Mouse (Mus musculus) cerebellum, postnatal 4 days (tissue): ENCODE data around the gene Dcbld1.
A peak's percentile ranks its signal among the peaks of the same experiment; 100 is the strongest.
"Not testable (repeated sequence)": the region's sequence is repeated elsewhere in the genome, so short reads cannot be mapped to it uniquely, and the experiment has no call there.

Source experiments
- DNase-seq, 2 experiments: peaks; one replicate each; pipeline ENCODE4 v3.0.0; 2022; ENCODE audit warnings: low spot score in 2 of 2, mixed read lengths in 1 of 2

Dcbld1 gene

DNA sequence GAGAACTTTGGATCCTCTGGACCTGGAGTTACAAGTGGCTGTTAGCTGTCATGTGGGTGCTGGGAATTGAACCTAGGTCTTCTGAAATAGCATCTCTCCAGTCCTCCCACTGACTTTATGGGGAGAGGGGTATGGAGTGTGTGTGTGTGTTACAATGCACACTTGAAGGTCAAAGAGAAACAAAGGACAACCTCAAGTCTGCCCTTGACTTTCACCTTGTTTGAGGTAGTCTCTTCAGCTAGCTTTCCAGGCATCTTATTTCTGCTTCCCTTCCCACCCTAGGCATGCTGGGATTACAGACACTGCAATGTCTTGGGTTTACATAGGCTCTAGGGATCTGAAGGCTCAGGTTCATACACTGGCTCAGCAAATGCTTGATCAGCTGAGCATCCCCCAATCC, 68.9 kb downstream of the Dcbld1 start:
- DNase-seq: no peak

DNA sequence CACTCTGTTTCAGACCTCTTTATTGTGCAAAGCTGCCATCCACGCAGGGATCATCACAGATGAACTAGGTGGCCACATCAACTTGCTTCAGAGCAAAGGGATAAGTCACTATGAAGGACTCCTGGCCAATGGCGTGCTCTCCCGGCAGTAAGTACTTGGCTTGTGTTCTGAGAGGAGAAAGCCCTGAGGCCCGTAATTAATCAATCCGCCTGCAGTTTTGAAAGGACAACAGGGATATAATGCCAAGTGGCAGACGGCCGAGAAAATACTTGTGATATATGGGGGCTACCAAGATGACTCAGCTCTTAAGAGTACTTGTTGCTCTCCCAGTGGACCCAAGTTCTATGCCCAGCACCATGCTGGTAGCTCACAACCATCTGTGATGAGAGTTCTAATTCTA, 71.2 kb downstream of the Dcbld1 start:
- DNase-seq: no peak

DNA sequence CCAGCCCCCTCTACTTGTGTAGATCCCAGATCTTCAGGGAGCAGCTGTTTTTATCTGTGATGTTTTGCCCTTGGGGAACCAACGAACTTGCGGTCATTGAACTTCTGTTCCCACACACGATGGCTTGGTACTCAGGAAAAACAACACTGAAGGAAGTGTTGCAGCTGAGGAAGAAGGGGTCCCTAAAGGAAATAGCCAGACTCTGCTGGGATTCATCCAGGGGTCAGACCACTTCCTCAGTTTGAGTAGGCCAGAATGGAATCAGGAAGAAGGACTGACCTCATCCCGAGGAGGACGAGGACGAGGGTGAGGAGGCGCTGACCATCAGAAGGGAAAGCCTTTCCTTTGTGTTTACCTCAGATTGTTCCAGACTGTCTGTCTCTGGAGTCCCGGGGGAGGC, 75.8 kb downstream of the Dcbld1 start:
- DNase-seq: no peak

DNA sequence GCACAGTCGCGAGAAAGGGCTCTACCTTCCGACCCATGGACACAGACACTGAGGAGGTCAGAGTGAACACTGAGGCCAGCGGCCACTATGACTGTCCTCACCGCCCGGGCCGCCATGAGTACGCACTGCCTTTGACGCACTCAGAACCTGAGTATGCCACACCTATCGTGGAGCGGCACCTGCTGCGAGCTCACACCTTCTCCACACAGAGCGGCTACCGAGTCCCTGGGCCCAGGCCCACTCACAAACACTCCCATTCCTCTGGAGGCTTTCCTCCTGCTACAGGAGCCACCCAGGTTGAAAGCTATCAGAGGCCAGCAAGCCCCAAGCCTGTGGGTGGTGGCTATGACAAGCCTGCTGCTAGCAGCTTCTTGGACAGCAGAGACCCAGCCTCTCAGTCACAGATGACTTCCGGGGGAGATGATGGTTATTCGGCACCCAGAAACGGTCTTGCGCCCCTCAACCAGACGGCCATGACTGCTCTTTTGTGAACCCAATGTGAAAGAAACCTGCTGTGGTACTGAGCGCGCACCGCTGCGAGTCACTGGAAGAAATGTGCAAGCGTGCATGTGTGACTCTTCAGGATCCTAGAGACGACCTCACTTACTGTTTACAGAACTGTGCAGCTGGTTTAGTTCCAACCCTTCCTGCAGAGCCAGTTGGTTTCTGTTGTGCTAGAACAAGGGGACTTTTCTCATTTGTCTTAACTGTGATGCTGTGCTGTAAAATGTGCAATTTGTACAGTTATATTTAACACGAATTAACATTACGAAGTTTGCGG, 86.3 kb downstream of the Dcbld1 start:
- DNase-seq: no peak

DNA sequence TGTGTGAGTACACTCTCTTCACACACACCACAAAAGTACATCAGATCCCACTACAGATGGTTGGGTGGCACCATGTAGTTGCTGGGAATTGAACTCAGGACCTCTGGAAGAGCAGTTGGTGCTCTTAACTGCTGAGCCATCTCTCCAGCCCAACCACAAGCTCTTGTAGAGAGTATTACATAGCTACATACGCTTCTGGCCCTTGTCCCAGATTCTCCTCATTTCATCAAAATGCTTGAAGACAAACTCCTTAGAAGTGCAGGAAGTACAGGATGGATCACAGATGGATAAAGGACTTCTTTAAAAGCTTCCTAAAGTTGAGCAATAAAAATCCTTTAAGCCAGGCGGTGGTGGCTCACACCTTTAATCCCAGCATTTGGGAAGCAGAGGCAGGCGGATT, 88.5 kb downstream of the Dcbld1 start:
- DNase-seq: no peak

DNA sequence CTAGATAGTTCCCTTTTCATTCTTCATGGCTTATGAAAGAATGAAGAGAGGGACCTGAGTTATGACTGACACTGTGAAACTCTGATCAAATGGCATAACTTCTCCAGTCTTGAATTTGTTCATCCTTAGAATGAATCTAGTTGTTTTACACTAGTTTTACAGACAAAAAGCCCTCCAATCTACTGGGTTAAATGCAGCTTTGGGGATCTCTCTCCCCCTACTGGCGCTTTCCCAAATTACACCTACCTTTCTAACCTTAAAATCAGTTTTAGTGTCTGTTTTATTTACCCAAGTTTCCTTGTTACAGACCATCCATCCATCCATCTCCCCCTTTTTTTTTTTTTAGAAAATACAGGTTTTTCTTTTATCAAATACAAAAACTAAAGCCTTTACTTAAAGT, 97.6 kb downstream of the Dcbld1 start:
- peak in 1 of 2 experiments; percentile 51 for DNase-seq

DNA sequence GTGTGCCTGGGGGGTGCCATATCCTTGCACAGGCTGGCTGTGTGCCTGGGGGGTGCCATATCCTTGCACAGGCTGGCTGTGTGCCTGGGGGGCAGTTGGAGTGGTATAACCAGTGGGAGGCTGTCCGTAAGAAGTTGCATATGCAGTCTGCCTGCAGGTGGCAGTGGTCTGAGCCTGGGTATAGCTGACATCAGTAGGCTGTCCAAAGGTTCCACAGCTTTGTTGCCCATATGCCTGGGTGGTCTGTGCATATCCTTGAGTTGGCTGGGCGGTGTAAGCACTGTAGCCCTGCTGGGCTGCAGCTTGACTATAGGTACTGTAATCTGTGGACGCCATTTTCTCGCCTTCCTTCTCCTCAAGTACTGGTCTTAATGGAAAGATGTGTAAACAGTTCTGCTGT, 109.9 kb downstream of the Dcbld1 start:
- not testable (repeated sequence) for DNase-seq

DNA sequence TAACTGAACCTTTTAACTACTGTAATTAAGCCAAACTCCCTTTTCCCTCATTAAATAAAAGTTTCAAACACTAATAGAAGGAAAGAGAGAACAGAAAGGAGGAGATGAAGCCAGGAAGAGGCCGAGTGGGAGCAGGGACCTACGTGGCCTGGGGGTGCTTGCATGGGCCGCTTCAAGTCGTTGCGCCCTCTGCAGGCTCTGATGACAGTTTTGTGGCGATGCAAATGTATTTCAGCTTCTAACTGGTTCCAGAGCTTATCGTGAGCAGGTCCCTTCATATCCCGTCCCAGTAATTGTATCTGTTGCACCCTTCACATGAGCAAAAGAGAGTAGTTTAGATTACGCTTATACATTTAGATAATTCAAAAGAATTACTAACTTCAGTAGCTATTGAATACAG, 119.8 kb downstream of the Dcbld1 start:
- no peak for DNase-seq

DNA sequence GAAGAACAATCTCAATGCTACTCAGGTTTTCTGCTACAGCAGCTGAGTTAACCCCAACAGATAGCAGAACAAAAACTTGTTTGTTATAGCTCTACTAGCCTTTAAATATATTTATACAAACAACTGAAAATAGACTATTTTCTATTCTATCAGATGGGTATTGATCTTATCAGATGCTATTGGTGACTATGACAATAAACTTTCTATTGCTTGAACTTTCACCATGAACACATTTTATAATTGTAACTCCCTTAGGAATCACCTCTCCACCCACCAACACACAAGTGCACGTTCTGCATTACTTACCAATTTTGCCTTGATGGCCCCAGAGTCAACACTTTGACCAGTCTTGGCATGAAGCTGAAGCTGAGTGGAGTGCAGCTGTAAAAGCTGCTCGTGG, 125.0 kb downstream of the Dcbld1 start, which contains the start of gene Gm26741:
Gene Gm26741 (plus strand): TSS at position 301 of the 400 bp plus-strand sequence.
- no peak for DNase-seq

DNA sequence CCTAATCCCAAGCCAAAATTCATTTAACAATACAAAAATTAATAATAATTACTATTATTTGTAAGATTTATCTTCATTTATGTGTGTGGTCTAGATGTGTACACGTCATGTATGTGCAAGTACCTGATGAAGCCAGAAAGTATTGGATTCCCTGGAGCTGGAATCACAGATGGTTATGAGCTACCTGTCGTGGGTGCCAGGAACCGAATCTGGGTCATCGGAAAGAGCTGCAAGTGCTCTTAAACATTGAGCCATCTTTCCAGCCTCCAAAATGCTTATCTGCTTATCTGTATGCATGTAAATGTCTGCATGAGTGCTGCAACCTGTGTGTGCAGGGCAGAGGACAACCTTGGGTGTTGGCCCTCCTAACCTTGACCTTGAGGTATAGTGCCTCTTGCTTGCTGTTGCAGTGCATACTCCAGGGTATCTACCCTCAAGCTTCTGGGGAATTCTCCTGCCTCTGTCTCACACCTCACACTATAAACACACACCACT, 126.9 kb downstream of the Dcbld1 start:
- no peak for DNase-seq

DNA sequence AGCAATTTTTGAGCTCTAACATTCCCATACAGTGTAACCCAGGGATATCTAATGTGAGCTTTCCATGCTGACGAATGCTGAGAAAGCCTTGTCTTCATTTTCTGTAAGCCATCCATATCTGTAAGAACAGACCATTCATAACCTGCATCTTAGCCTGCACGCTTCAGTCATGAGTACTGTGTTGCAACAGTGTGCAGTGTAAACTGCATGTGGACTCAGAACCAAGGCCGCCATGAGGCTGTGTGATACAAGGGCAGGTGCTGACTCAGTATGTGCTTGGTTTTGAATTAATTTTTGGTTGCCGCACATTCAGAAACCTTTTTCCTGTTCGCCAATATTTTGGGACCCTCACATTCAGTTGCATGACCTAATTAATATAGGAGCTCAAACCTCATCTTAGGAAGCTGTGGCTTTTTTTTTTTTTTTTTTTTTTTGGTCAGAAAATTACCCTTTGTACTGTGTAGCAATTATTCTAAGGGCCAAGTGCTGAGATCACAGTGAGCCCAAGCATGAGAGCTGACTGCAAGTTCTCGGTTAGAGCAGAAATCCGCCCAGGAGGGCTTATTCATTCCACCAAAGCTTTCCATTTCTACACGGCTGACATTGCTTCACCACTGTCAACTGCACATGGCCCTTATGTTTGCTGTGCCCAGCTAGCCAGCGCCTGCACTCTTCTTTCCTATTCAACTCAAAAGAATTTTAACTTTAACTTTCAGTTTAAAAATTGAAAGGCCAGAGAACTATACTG, 127.6 kb downstream of the Dcbld1 start:
- no peak for DNase-seq

DNA sequence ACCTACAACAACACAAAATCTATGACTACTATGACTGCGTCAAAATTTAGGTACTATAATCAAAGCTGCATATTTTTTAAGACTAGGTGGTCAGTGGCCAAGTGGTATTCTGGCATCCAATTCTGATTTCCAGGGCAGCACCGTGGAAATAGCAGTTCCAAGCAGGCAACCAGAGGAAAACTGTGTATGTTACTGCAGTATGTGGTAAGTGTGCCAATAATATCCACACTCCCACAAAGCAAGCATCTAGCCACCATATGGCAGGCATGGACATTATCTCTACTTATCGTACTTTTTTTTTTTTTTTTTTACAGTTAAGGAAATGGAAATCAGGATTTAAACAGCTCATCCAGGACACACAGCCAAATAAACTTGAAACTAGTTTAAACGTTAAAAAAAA, 135.0 kb downstream of the Dcbld1 start:
- DNase-seq: no peak
